Mouse (Mus musculus) adrenal gland, postnatal 4 days (tissue): ENCODE measurements around the gene Tmem39b. TPM values are rescaled to one million over a fixed set of nuclear protein-coding genes. Genes with fewer than 3 reads are reported as not detected.

Experiments
- DNase-seq, 2 experiments: peaks; one replicate each; pipeline ENCODE4 v3.0.0; 2021 to 2022; ENCODE audit warnings: low spot score in 2 of 2, mixed read lengths in 2 of 2
- total RNA-seq, 2 experiments: library from RNA; stranded (reverse); gene quantifications; 2 replicates each; pipeline ENCODE4 v1.2.3; 2021

The Tmem39b gene
- total RNA-seq, 2 experiments from 2014 or later = 15.9 to 19.4 TPM

DNA sequence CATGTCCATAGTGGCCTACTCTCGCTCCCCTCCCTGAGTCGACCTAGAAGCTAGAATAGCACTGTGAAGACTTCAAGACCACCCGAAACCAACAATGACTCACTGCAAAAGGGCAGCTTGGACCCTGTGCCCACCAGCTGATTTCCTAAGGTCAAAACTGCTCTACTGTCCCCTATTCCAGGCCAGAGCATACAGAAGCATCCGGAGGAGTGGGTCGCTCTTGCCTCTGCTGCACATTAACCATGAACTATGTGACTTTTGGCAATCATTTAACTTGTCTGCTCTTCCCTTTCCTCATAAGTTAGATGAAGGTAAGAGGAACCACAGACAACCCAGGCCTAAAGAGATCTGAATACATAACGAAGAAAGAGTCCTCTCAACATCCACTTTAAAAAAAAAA, 12.1 kb downstream of the Tmem39b start:
- DNase-seq = no peak

DNA sequence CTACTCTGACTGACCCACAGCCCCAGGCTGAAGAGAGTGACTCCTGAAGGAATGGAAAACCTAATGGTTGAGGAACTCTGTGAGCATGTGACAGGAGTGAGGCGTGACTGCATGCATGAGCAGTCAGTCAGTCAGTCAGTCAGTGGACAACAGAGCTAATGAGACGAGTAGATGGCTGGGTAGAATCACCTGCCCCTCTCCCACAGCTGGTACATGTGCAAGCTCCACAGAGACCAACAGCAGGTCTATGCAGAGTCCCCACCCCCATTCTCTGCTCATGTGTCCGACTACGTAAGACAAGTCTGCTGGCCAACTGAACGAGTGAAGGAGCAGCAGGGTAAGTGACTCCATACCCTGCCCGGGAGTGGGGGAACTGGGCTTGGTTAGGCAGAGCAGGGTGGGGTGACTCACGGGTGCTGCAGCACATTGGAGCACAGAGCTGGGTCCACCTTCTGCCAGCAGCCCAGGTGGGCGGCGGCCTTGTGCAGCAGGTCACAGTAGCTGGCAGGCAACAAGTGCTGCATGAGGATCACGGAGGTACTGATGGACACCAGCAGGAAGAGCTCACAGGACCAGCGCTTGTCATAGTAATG, 12.6 kb downstream of the Tmem39b start:
- no peak for DNase-seq

DNA sequence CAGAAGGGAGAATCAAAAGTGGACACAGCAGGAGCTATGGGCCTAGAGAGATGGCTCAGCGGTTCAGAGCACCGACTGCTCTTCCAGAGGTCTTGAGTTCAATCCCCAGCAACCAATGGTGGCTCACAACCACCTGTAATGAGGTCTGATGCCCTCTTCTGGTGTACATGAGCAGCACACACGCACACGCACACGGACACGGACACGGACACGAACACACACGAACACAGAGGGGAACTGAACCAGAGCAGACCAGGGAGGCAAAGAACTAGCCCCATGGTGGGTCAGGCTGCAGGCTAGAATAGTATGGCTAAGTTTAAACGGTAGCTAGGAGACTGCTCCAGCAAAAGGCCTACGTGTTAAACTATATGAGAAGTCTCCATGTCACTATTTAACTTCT, 14.8 kb downstream of the Tmem39b start:
- DNase-seq = no peak

DNA sequence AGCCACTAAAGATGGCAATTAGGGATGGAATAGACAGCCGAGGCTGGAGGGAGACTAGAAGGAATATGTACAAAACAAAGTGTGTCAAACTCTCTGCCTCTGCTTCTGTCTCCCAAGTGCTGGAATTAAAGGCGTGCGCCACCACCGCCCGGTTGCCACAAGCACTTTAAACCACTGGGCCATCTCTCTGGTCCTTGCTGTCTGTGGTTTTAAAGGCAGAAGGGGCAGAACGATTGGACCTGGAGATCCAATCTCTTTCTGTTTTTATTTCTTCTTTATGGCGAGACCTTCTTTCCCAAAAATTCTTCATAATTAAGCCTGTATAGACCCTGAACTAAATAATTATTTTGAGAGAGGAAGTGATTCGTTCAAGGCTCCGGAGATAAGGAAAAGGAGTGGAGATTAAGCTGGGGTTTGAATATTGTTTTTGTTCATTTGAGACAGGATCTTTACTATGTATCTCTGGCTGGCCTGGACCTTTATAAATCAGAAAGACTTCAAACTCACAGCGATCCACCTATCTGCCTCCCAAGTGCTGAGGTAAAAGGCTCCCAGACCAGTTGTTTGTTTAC, 23.7 kb downstream of the Tmem39b start:
- DNase-seq = no peak

DNA sequence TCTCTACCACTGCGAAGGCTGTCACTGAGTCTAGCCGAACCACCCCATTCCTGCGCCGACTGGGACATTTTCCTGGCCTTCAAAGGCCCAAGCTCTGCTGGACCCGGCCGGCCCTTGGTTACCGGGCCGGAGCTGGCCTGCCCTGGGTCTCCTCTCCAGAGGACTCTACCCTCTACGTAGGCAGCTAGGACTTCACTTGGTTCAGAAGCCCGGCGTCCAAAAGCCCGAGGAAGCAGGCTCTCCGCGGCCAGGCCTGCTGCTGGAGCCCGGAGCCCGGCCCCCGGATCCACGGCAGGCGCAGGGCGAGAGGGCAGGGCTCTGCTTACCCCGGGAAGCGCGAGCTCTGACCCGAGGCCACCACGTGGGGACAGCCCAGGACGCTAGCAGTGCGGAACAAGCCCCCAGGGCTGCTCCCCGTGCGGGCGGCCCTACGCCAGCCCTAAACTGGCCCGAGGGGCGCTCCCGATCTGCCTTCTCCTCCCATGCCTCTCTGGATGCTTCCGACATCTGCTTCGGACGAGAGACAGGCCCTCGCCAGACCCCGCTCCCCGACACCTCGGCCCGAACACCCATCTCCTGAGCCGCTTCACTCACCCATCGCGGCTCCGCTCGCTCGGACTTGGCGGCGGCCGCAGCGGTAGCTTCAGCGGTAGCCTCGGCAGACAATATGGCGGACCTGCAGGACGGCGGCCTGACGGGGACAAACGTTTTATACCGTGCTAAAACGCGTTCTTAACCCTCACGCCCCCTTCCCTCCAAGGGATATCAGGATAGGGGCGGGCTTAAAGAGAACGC, 24.4 kb downstream of the Tmem39b start, which contains the start of gene Kpna6:
TSS of gene Kpna6 (minus strand) at position 685 of the 795 bp plus-strand sequence.
- peak; percentile 80 to 86 for DNase-seq

DNA sequence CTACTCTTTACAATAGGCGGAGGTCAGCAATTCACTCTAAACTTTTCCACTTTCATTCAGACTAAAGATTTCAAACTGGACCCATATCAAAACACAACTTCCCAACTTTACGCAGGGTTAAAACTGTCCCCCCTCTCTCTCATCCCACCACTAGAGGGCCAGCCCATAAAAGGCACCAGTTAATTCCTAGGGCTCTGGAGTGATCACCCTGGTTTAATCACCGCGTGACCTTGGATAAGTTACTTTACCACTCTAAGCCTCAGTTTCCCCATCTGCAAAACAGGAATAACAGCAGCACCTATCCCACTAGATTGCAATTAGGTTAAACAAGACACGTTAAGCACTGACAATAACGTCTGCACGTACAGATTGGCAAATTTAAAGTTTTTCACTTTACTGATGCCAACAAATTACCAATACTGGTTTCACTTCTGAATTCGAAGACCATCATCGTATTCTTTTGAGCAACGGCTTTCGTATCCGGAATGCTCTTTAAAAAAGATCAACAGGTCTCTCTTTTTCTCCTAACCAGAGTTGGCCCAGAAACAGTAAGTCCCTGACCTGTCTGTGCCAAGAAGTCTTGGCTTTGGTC, 25.1 kb downstream of the Tmem39b start:
- peak in 1 of 2 experiments; percentile 33 for DNase-seq

DNA sequence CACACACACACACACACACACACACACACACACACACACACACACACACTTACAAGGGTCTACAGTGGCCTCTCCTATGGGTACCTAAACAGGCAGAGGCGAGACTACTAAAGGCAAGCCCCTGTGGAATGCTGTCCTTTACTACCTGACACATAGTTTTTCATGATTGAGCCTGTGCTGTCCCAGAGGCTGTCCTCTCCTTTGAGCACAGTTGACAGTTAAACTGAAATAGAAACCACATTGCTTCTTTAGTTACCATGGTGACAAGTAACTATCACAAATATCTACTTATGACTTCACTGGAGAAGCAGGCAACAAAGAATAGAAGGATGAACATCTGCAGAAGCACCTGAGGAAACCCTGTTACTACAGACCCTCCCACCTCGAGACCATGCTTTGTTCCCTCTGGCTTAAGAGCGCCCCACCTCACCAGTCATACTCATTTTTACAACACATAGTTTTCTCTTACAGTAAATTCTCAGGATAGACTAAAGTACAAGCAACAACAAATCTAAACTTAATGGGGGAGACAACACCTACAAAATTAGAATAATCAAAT, 34.3 kb downstream of the Tmem39b start:
- no peak for DNase-seq

DNA sequence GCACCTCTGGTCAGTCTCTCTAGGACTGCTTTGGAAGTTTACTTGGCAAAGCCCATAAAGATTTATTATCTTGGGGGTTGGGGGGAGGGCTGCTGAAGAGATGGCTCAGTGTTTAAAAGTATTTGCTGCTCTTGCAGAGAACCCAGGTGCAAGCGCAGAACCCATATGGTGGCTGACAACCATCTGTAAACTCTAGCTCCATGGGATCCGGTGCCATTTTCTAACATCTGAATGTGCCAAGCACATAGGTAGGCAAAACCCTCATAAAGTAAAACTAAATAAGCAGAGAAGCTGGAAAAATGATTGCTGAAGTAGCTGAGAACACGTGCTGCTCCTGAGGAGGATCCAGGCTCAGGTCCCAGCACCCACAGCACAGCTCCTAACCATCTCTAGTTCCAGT, 35.1 kb downstream of the Tmem39b start:
- no peak for DNase-seq

DNA sequence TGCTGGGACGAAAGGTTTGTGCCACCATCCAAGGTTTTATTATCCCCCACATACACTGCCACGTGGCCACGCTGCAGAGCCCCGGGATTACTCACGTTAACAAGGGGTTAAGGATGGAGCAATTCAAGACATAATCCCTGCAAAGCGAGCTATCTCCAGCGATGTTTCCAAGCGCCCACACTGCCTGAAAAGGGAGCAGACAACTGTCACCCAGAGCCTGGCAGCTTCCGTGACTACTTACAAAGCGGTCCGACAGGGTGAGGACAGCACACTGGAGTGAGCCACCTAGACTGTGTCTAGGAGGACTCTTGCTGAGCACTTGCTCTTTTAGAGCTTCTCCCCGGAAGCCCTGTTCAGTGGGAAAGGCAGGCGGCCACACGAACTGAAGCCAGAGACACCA, 41.9 kb downstream of the Tmem39b start:
- no peak for DNase-seq

DNA sequence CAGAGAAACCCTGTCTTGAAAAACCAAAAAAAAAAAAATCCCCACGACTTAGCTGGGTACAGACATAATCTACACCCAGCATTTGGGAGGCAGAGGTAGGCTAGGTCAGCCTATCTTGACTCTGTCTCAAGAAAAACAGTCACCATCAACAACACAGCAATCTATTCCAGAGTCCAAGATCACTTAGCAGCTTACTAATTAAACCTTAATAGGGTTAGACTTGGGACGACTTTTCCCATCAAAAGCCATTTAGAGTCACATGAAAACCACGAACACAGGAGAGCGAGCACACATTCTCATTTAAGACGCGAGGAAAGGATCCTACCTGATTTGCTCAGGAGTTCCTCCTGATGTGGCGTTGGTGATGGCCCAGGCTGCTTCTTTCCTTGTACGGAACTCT, 46.3 kb downstream of the Tmem39b start:
- no peak for DNase-seq

DNA sequence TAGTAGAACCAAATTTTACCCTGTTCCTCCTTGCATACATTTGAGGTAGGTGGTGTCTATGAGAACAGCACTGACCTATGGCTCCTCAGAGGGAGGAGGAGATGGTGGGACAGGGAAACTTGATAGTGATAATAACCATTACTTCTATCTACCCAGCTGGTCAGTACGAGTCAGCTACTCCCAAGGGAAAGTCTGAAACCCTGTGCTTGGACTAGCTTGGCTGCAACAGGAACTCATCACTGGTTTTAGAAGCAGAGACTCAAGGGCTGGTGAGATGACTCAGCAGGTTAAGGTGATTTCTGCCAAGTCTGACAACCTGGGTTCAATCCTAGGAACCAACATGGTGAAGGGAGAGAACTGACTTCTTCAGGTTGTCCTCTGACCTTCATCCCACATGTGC, 48.0 kb downstream of the Tmem39b start:
- no peak for DNase-seq

DNA sequence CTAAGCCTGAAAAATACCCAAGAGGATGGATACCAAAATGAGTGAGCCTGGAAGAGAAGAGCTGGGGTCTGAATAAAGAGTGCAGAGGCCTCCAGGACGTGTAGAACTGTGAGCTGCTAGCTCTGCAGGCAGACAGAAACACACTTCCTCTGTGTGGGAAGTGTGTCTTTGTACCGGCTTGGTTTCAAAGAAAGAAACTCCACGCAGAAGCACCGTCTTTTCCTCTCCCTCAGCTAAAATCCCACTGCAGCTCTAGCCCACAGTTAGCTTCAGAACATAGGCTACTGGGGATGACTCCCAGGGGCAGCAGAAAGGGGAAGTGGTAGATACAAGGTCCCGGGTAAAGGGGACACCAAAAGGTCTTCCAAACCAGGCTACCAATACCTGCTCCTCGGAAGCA, 51.4 kb downstream of the Tmem39b start:
- no peak for DNase-seq

DNA sequence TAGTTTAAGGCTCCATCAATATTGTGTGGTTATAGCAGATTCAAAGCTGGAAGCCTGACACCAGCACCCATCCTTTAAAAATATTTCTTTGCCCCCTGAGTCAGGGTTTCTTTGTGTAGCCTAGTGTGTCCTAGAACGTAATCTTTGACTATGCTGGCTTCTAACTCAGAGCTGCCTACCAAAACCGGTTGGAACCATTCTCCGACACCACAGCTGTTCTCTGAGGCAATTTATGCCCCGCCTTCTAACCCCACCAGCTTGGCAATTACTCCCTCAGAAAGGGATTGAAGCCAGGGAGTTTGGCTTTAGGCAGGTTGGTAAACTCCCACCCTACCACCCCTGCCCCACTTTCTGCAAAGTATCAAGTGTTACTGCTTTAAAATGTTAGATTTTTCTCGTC, 54.9 kb downstream of the Tmem39b start:
- DNase-seq = no peak

DNA sequence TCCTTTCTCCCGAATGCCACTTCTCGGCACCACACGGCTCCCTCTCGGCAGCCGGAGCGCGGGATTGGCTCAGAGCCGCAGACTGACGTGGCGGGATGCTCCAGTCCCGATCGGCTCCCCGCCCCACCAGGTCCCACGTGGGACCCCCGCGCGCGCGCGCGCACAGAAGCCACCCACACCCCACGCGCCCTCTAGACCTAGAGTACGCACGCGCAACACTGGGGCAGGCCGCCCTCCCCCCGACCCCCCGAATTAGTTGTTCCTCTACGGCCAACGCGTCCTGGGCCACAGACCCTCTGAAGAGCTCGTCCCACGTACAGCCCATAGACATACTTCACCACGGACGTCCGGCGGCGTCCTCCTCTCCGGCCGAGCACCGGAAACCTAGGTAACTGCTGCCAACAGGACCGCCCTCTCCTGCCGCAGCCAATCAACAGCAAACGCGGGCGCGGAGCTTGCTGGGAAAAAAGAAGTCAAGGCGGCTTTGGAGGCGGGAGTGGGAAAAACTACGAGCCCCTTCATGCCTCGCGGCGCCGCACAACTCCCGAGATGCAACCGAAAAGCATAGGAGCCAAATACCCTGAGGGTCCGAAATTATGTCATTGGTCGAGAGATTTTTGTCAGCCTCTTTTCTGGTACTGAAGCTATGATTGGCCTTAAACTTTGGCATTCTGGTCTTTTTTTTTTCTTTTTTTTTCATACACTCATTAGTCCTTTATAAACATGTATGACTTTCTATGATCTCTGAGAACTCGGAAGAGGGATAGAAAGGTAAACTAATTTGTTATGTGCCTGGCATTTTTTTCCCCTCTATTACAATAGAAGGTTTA, 55.8 kb downstream of the Tmem39b start, which contains the start of gene Txlna:
TSS of gene Txlna (minus strand) at position 428 of the 830 bp plus-strand sequence.
- peak; percentile 85 to 96 for DNase-seq

DNA sequence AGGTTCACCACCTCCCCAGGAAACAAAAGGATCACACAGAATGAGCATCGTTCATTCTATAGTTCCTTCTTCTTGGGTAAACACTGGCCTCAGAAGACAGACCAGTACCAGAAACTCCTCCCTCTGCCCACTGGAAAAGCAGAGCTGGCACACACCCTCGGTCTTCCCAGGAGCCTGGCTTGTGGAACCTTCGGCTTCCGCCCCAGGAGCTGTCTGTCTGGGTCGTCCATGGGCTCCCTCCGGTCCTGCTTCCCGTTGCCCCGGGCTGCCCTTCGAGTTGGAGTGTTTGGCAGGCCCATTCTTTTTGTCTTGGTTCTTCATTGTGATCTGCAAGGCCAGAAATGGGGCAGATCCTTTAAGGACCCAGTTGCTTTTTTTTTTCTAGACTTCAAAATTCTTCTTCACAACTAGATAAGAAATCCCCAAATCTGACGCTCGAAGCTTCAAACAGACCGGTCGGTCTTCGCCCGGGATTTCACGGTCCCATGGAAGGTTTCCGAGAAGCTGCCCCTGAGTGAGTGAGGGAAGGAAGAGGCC, 56.5 kb downstream of the Tmem39b start:
- DNase-seq = no peak

DNA sequence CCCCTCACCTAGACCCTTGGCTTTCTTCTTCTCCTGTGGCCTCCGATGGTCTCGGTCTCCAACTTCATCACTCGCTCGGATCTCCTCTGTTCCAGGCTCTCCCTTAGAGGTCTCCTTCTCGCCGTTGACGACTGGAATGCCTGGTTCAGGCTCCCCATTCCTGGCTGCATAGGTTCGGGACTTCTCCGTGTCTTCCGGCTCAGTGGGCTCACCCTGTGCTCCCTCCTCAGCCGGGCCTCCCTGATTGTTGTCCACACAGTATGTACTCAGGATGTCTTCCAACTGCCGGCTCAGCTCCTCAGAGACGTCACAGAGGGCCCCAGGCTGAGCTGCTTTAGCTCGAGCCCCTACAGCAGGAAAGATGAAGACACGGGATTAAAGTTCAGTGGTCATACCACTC, 57.4 kb downstream of the Tmem39b start:
- DNase-seq = no peak

DNA sequence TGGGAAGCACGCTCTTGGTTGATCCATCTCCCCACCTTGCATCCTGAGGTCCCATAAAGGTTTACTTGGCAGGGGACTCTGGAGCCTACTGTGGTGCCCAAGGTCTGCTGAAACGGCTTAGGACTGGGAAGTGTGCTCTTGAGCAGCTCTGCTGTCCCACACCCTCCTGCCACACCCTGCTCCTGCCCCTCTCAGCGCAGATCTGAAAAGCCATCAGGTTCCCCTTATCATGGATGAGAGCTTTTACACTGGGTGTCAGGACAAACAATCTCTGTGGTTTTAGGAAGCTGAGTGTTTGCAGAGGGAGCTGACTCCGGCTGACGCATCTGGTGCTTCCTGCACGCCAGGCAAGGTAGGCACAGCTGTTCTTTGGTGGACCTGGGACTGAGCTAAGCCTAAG, 62.8 kb downstream of the Tmem39b start:
- no peak for DNase-seq

DNA sequence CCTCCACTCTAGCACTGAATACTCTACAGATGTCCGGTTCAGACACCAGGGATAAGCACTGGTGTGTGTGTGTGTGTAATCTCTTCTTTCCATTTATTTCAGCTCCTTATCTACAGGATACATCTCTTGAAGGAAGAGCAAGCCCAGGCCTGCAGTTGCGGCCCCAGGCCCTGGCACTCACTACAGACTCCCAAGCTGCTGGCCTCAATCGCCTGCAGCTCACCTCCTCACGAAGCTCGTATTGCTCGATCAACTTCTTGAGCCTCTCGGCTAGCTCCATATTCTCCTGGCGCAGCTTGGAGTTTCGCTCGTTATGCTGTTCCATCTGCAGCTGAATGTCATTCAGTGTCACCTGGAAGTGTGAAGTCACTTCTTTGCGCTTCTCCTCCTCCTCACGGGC, 64.8 kb downstream of the Tmem39b start:
- no peak for DNase-seq

DNA sequence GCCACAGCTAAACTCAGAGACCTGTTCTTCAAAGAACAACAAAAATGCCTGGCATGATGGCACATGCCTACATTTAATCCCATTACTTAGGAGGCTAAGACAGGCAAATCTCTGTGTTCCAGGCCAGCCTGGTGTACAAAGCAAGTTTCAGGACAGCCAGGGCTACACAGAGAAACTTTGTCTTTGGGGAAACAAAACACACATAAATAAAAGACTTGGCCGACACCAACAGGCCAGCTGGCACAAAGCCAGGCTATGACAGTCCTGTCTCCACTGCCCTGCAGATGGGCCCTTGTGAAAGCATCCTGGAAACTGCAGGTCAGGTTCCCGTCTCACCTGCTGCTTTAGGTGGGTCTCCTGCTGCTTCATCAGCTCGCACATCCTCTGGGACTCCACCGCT, 65.7 kb downstream of the Tmem39b start:
- no peak for DNase-seq
